In genomic region chr11:54396686-54397085, GRCm38 (mm10) we compare ENCODE assay signal across 52 mouse cellular contexts. TPM values are rescaled to one million over a fixed set of nuclear protein-coding genes. Genes with fewer than 3 reads are reported as not detected.
"Had no signal": no experiment of that assay in that cellular context is flagged by ENCODE, and none has a peak within 500 bp of the region (broad histone marks: within the 10 kb centered on the region; RNA-seq: fewer than 3 reads in every experiment).

No protein-coding gene starts in this region.

- H3K4me3 ChIP-seq: heart, embryonic 10.5 days; heart, embryonic 12.5 days; heart, embryonic 13.5 days; heart, embryonic 15.5 days; hindbrain, embryonic 10.5 days; hindbrain, embryonic 12.5 days; hindbrain, embryonic 13.5 days; hindbrain, embryonic 15.5 days; intestine, embryonic 15.5 days; kidney, embryonic 15.5 days; layer of hippocampus, adult 2 months; left cerebral cortex, adult 2 months had no signal

- H3K27me3 ChIP-seq: heart, embryonic 12.5 days; heart, embryonic 13.5 days; heart, embryonic 15.5 days; hindbrain, embryonic 12.5 days; hindbrain, embryonic 13.5 days; hindbrain, embryonic 15.5 days; intestine, embryonic 15.5 days; kidney, embryonic 15.5 days had no signal

- DNase-seq: heart, postnatal 10 days; heart, postnatal 14 days; heart, postnatal 4 days; kidney, adult 11 months; kidney, adult 18-20 months; kidney, adult 2 months; kidney, adult 8-10 months; kidney, adult 9 months; kidney, postnatal 10 days; kidney, postnatal 14 days; kidney, postnatal 25 days; kidney, postnatal 36 days; kidney, postnatal 4 days; layer of hippocampus, adult 9-11 months; layer of hippocampus, postnatal 36 days had no signal

- H3K36me3 ChIP-seq: heart, embryonic 10.5 days; heart, embryonic 12.5 days; heart, embryonic 13.5 days; heart, embryonic 15.5 days; hindbrain, embryonic 10.5 days; hindbrain, embryonic 12.5 days; hindbrain, embryonic 13.5 days; hindbrain, embryonic 15.5 days; intestine, embryonic 15.5 days; kidney, embryonic 15.5 days had no signal

- H3K4me1 ChIP-seq: heart, embryonic 10.5 days; heart, embryonic 12.5 days; heart, embryonic 13.5 days; heart, embryonic 15.5 days; hindbrain, embryonic 10.5 days; hindbrain, embryonic 12.5 days; hindbrain, embryonic 13.5 days; hindbrain, embryonic 15.5 days; intestine, embryonic 15.5 days; kidney, embryonic 15.5 days had no signal

- H3K9ac ChIP-seq: heart, embryonic 12.5 days; heart, embryonic 13.5 days; heart, embryonic 15.5 days; hindbrain, embryonic 12.5 days; hindbrain, embryonic 13.5 days; hindbrain, embryonic 14.5 days; hindbrain, embryonic 15.5 days; intestine, embryonic 15.5 days; kidney, embryonic 15.5 days had no signal

- H3K9me3 ChIP-seq: heart, embryonic 10.5 days; heart, embryonic 12.5 days; heart, embryonic 13.5 days; heart, embryonic 15.5 days; hindbrain, embryonic 10.5 days; hindbrain, embryonic 12.5 days; hindbrain, embryonic 13.5 days; hindbrain, embryonic 15.5 days; intestine, embryonic 15.5 days; kidney, embryonic 15.5 days had no signal

- H3K27ac ChIP-seq: heart, embryonic 10.5 days; heart, embryonic 13.5 days; heart, embryonic 15.5 days; hindbrain, embryonic 10.5 days; hindbrain, embryonic 12.5 days; hindbrain, embryonic 13.5 days; hindbrain, embryonic 14.5 days; hindbrain, embryonic 15.5 days; hindbrain, postnatal 0 days; intestine, embryonic 15.5 days; kidney, embryonic 15.5 days; kidney, postnatal 0 days; layer of hippocampus, adult 2 months; left cerebral cortex, adult 2 months had no signal

RNA-seq across cellular contexts. Expression of gene Meikin, which starts 26.2 kb away (rescaled TPM):
- total RNA-seq: heart, postnatal 10 days; heart, postnatal 14 days; heart, postnatal 25 days; heart, postnatal 4 days; hematopoietic stem cell, adult 5-6 weeks; hindbrain, postnatal 0 days; layer of hippocampus, adult 18-20 months; layer of hippocampus, adult 2 months; layer of hippocampus, adult 8-10 months; layer of hippocampus, postnatal 10 days; layer of hippocampus, postnatal 14 days; layer of hippocampus, postnatal 25 days; layer of hippocampus, postnatal 36 days; left cerebral cortex, adult 18-20 months; left cerebral cortex, adult 2 months; left cerebral cortex, adult 8-10 months had no signal
- polyA plus RNA-seq: heart, embryonic 10.5 days; heart, embryonic 11.5 days; heart, embryonic 12.5 days; heart, embryonic 13.5 days; heart, embryonic 14.5 days; heart, embryonic 15.5 days; heart, embryonic 16.5 days; heart, postnatal 0 days; hindbrain, embryonic 10.5 days; hindbrain, embryonic 11.5 days; hindbrain, embryonic 12.5 days; hindbrain, embryonic 13.5 days; hindbrain, embryonic 14.5 days; hindbrain, embryonic 15.5 days; hindbrain, embryonic 16.5 days; hindbrain, postnatal 0 days; inflammation-experienced regulatory T-cells, adult 6 months; intestine, embryonic 14.5 days; intestine, embryonic 15.5 days; intestine, embryonic 16.5 days; intestine, postnatal 0 days; kidney, adult 2 months; kidney, embryonic 14.5 days; kidney, embryonic 15.5 days; kidney, embryonic 16.5 days; kidney, postnatal 0 days; large intestine, adult 2 months had no signal
